Mouse (Mus musculus) forebrain, embryonic 14.5 days (tissue): ENCODE results near the gene Uckl1. TPM values are rescaled to one million over a fixed set of nuclear protein-coding genes. Genes with fewer than 3 reads are reported as not detected.

ENCODE experiments used
- ATAC-seq: fragments of 200-750 bp; cut with Nextera tagmentation; 2 replicates; pipeline ENCODE4 v1.8.0; 2017; ENCODE audit warnings: mild to moderate bottlenecking, moderate library complexity
- DNase-seq: peaks from one replicate; pipeline ENCODE4 v3.0.0-alpha.2; 2015; ENCODE audit warnings: low spot score
- H3K27ac ChIP-seq: fragments of 300-500 bp; sonication (generic); 2 replicates; pipeline ENCODE4 v1.5.1; 2014; ENCODE audit warnings: low read depth, mild to moderate bottlenecking, control low read depth, low read length, moderate library complexity
- H3K27me3 ChIP-seq: fragments of 300-500 bp; sonication (generic); replicated peaks from 2 replicates; pipeline ENCODE4 v1.6.1; 2014; ENCODE audit warnings: low read length, control low read depth, mixed read lengths; ENCODE audit not compliant: control insufficient read depth, insufficient read depth
- H3K36me3 ChIP-seq: fragments of 300-500 bp; sonication (generic); 2 replicates; pipeline ENCODE4 v1.6.1; 2014; ENCODE audit warnings: low read length, control low read depth; ENCODE audit not compliant: control insufficient read depth, insufficient read depth
- H3K4me1 ChIP-seq: fragments of 300-500 bp; sonication (generic); 2 replicates; pipeline ENCODE4 v1.6.1; 2014; ENCODE audit warnings: antibody characterized with exemption, low read length, control low read depth; ENCODE audit not compliant: control insufficient read depth, insufficient read depth
- H3K4me2 ChIP-seq: fragments of 300-500 bp; sonication (generic); 2 replicates; pipeline ENCODE4 v1.6.1; 2014; ENCODE audit warnings: mild to moderate bottlenecking, control low read depth, low read length
- H3K4me3 ChIP-seq: fragments of 300-500 bp; sonication (generic); 2 replicates; pipeline ENCODE4 v1.5.1; 2014; ENCODE audit warnings: low read depth, low read length, control low read depth
- H3K9ac ChIP-seq: fragments of 300-500 bp; sonication (generic); 2 replicates; pipeline ENCODE4 v1.6.1; 2014; ENCODE audit warnings: mild to moderate bottlenecking, low read length, control low read depth, moderate library complexity
- H3K9me3 ChIP-seq: fragments of 300-500 bp; sonication (generic); replicated peaks from 2 replicates; pipeline ENCODE4 v1.6.1; 2016; ENCODE audit warnings: low read length, control low read depth, mixed read lengths; ENCODE audit not compliant: control insufficient read depth
- WGBS: fragments of 180-500 bp; shearing (Covaris S2); extraction: QIAGEN DNeasy Blood & Tissue Kit; methylation state at CpG from one replicate; pipeline ENCODE4 v1.1.7; 2014; 5-methylcytosine and 5-hydroxymethylcytosine counted together
- polyA plus RNA-seq: library from polyadenylated mRNA; unstranded; fragments of >200 nt; fragmentation: Nextera tagmentation; extraction: Ambion mirVana; gene quantifications from 2 replicates; pipeline ENCODE4 v1.2.1, GENCODE M21; 2014

Uckl1 gene
- polyA plus RNA-seq, 1 experiment from 2014 or later: 60.0 TPM

DNA sequence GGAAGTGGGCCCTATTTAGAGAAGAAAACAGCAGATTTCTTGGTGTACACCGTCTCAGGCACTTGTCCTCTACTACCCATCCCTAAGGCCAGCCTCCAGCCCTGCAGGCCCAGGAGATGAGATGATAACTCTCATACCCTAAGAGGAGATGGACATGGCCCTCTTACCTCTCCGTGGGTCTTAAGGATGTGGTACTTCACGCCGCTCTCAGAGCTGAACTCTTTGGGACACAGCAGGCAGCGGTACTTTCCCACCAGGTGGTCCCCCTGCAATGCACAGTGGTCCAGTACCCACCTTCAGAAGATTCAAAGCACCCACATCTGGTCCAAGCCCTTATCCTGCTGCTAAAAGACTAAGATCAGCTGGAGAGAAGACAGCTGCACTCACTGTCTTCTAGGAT lies 814 bp upstream of the Uckl1 start:
- H3K9ac ChIP-seq: no peak overlapping the region
- peaks cover 6% of the 10 kb centered on the region for H3K4me1 ChIP-seq
- peaks cover 73% of the 10 kb centered on the region for H3K36me3 ChIP-seq
- no peak overlapping the region for H3K4me2 ChIP-seq
- DNase-seq (no peak), ATAC-seq (no peak)
- WGBS: 94% methylated on average over 5 of the region's 5 CpGs
- H3K27ac ChIP-seq: no peak overlapping the region
- H3K27me3 ChIP-seq: no peaks in the 10 kb centered on the region
- no peaks in the 10 kb centered on the region for H3K9me3 ChIP-seq
- H3K4me3 ChIP-seq: no peak overlapping the region

- Histone ChIP-seq H3K27me3 (no peaks in the 10 kb centered on the region), H3K4me2 (no peak overlapping the region), H3K9ac (no peak overlapping the region), H3K36me3 (peaks cover 55% of the 10 kb centered on the region), H3K4me3 (no peak overlapping the region), H3K9me3 (no peaks in the 10 kb centered on the region), H3K27ac (no peak overlapping the region), H3K4me1 (peaks cover 6% of the 10 kb centered on the region)
- DNase-seq: no peak
- no peak for ATAC-seq
- 90% methylated on average over 3 of the region's 3 CpGs for WGBS
Measured at GRCm38 (mm10) chr2:181583460-181584257, 1.0 kb downstream of the Uckl1 start.

DNA sequence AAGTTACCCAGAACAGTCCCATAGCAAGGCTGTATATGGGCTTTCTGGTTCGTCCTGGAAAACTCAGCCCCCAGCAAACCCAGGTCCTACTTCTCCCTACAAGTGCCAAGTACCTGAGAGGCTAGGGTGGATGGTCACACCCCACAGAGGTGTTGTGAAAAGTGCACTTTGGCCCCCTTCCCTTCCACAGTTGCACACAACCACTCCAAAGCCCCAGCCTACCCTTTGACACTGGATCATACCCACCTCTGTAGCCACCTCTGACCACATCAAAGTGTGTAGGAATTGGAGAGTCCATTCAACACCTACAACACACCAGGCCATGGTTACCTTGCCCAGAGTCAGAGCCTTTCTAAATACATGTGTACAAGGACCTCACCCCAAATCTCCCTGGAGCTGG lies 1.8 kb downstream of the Uckl1 start:
- no peaks in the 10 kb centered on the region for H3K27me3 ChIP-seq
- peaks cover 48% of the 10 kb centered on the region for H3K36me3 ChIP-seq
- peaks cover 6% of the 10 kb centered on the region for H3K4me1 ChIP-seq
- DNase-seq: no peak
- no peak overlapping the region for H3K9ac ChIP-seq
- no peak for ATAC-seq
- H3K27ac ChIP-seq: no peak overlapping the region
- 86% methylated on average over 1 of the region's 1 CpGs for WGBS
- H3K9me3 ChIP-seq: no peaks in the 10 kb centered on the region
- no peak overlapping the region for H3K4me3 ChIP-seq
- no peak overlapping the region for H3K4me2 ChIP-seq

DNA sequence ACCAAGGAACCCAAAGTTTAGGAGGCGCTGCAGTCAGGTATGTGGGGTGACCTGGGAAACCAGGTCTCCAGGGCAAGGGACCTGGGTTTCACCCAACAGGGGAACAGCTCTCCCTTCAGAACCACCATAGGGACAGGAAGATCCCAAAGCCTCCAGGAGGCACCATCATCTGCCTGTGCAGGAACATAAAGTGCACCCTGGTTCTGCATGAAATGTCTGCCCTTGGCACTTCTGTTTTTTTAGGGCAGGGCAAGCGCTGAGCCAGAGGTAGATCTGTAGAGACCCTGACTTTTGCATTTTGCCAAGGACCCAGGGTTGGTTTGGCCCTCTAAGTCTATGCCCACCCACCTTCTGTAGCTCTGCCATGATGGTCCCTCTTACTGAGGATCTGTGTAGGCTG lies 2.3 kb downstream of the Uckl1 start:
- peak overlapping the region; percentile 60; the same call in 1 of the 2 replicates for H3K4me3 ChIP-seq
- ATAC-seq (no peak), DNase-seq (no peak)
- no peak overlapping the region for H3K27ac ChIP-seq
- 87% methylated on average over 2 of the region's 2 CpGs for WGBS
- peaks cover 42% of the 10 kb centered on the region for H3K36me3 ChIP-seq
- H3K9ac ChIP-seq: no peak overlapping the region
- H3K4me2 ChIP-seq: peak overlapping the region; percentile 97
- peaks cover 6% of the 10 kb centered on the region for H3K4me1 ChIP-seq
- no peaks in the 10 kb centered on the region for H3K27me3 ChIP-seq
- no peaks in the 10 kb centered on the region for H3K9me3 ChIP-seq

- WGBS: under 1% methylated on average over 49 of the region's 49 CpGs
- peaks cover 34% of the 10 kb centered on the region for H3K36me3 ChIP-seq
- ATAC-seq: peak; percentile 85
- peaks cover 6% of the 10 kb centered on the region for H3K4me1 ChIP-seq
- peak overlapping the region; percentile 73 for H3K9ac ChIP-seq
- H3K27me3 ChIP-seq: no peaks in the 10 kb centered on the region
- peak overlapping the region; percentile 60 for H3K4me3 ChIP-seq
- no peaks in the 10 kb centered on the region for H3K9me3 ChIP-seq
- peak overlapping the region; percentile 81 for H3K27ac ChIP-seq
- peak; percentile 84 for DNase-seq
- H3K4me2 ChIP-seq: peak overlapping the region; percentile 97
Measured at GRCm38 (mm10) chr2:181581402-181582120, 3.1 kb downstream of the Uckl1 start.

- H3K27me3 ChIP-seq: no peaks in the 10 kb centered on the region
- ATAC-seq: peak; percentile 80
- peak overlapping the region; percentile 81 for H3K27ac ChIP-seq
- H3K4me2 ChIP-seq: peak overlapping the region; percentile 97
- H3K4me3 ChIP-seq: peak overlapping the region; percentile 60
- H3K9me3 ChIP-seq: no peaks in the 10 kb centered on the region
- peaks cover 30% of the 10 kb centered on the region for H3K36me3 ChIP-seq
- under 1% methylated on average over 11 of the region's 11 CpGs for WGBS
- peak; percentile 92 for DNase-seq
- H3K4me1 ChIP-seq: peaks cover 6% of the 10 kb centered on the region
- H3K9ac ChIP-seq: peak overlapping the region; percentile 73
Measured at GRCm38 (mm10) chr2:181581016-181581401, 3.7 kb downstream of the Uckl1 start.

DNA sequence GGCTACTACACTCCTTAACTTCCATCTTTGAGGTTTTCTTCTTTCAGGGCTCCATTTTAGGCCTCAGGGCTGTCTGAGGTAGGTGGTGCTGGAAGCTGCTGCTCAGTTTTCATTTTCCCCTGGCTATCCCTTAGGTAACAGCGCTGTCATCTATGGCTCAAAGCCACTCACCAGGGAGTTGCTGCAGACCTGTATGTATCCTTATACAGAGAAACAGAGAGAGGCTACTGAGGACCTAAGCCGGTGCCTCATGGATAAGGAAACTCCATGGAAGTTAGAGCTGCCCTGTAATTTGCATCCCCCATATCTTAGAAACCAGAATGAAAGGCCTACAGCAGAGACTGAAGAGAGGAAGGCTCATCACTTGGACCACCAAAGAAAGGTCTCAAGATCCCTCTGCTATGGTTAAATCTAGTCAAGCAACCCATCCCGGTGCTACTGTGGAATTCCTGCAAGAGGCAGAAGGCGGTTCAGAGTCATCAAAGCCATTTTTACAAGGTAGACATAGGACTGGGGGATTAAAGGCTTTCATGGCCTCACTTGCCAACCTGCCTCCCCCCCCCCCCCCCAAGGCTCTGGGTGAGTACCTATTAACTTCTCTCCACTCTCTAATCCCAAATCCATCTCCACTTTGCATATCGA lies 4.4 kb downstream of the Uckl1 start:
- Histone ChIP-seq H3K9me3 (no peaks in the 10 kb centered on the region), H3K4me2 (peak overlapping the region; percentile 97), H3K9ac (peak overlapping the region; percentile 73), H3K4me3 (peak overlapping the region; percentile 60), H3K36me3 (peaks cover 23% of the 10 kb centered on the region), H3K27ac (peak overlapping the region; percentile 81; the same call in 1 of the 2 replicates), H3K4me1 (peaks cover 6% of the 10 kb centered on the region), H3K27me3 (no peaks in the 10 kb centered on the region)
- DNase-seq (no peak), ATAC-seq (no peak)
- 79% methylated on average over 5 of the region's 5 CpGs for WGBS

- Histone ChIP-seq H3K9me3 (no peaks in the 10 kb centered on the region), H3K9ac (no peak overlapping the region), H3K4me3 (no peak overlapping the region), H3K27ac (no peak overlapping the region), H3K4me1 (peaks cover 6% of the 10 kb centered on the region), H3K4me2 (no peak overlapping the region), H3K36me3 (peaks cover 17% of the 10 kb centered on the region), H3K27me3 (no peaks in the 10 kb centered on the region)
- ATAC-seq: no peak
- WGBS: 84% methylated on average over 1 of the region's 1 CpGs
- DNase-seq: no peak
Measured at GRCm38 (mm10) chr2:181579681-181580080, 5.0 kb downstream of the Uckl1 start.
